ENCODE assay signal across 21 mouse cellular contexts in the genomic region with DNA sequence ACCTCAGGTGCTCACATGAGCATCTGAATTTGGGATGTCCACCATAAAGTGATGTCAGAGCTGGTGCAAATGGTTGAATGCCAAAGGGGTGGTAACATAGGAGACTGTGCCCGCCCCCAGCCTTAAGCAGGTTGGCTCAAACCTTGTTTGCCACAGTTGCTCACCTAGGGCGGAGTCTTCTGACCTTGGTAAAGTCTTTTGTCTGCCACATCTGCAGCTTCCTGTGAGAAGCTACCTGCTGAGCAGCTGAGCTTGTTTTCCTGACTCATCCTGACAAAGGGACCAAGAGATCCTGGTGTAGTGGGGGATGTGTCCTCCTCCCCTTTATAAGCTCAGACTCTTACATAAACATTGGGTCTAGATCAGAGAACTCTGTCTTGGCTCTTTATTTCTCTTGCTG.
"Had no signal": no experiment of that assay in that cellular context is flagged by ENCODE, and none has a peak within 500 bp of the region (broad histone marks: within the 10 kb centered on the region; RNA-seq: fewer than 3 reads in every experiment).

No protein-coding gene starts in this region.

- H3K4me1 ChIP-seq: heart, embryonic 12.5 days; hindbrain, embryonic 12.5 days; intestine, embryonic 15.5 days; limb, embryonic 13.5 days; limb, embryonic 15.5 days; liver, embryonic 12.5 days had no signal

- H3K27ac ChIP-seq: gastrocnemius, adult 2 months; heart, adult 2 months; hindbrain, embryonic 10.5 days; hindbrain, embryonic 12.5 days; hindbrain, embryonic 14.5 days; intestine, embryonic 15.5 days; limb, embryonic 13.5 days; limb, embryonic 15.5 days; liver, embryonic 12.5 days; liver, embryonic 14.5 days had no signal

- H3K9ac ChIP-seq: heart, embryonic 12.5 days; hindbrain, embryonic 12.5 days; hindbrain, embryonic 14.5 days; intestine, embryonic 15.5 days; limb, embryonic 13.5 days; limb, embryonic 15.5 days; liver, embryonic 12.5 days; liver, embryonic 14.5 days had no signal

- DNase-seq: gastrocnemius, adult 2 months; gastrocnemius, postnatal 10 days; gastrocnemius, postnatal 25 days; heart, adult 2 months; heart, postnatal 10 days; kidney, adult 18-20 months; kidney, adult 8-10 months; kidney, postnatal 10 days; kidney, postnatal 25 days; layer of hippocampus, adult 9-11 months; layer of hippocampus, postnatal 36 days; left cerebral cortex, postnatal 4 days had no signal

- H3K36me3 ChIP-seq: heart, embryonic 12.5 days; hindbrain, embryonic 10.5 days; hindbrain, embryonic 12.5 days; intestine, embryonic 15.5 days; limb, embryonic 13.5 days; limb, embryonic 15.5 days; liver, embryonic 12.5 days had no signal

- H3K9me3 ChIP-seq: heart, embryonic 12.5 days; hindbrain, embryonic 10.5 days; hindbrain, embryonic 12.5 days; intestine, embryonic 15.5 days; limb, embryonic 13.5 days; limb, embryonic 15.5 days; liver, embryonic 12.5 days had no signal

- H3K4me3 ChIP-seq: gastrocnemius, adult 2 months; heart, adult 2 months; heart, embryonic 12.5 days; hindbrain, embryonic 10.5 days; hindbrain, embryonic 12.5 days; intestine, embryonic 15.5 days; limb, embryonic 13.5 days; limb, embryonic 15.5 days; liver, embryonic 12.5 days had no signal

- H3K27me3 ChIP-seq: heart, embryonic 12.5 days; hindbrain, embryonic 12.5 days; intestine, embryonic 15.5 days; limb, embryonic 13.5 days; limb, embryonic 15.5 days; liver, embryonic 12.5 days had no signal
